Mouse (Mus musculus) cerebellum, postnatal 36 days (tissue): ENCODE measurements around the gene Sgo2a.
"Not testable (repeated sequence)": the region's sequence is repeated elsewhere in the genome, so short reads cannot be mapped to it uniquely, and the experiment has no call there.

Experiments used
- DNase-seq, 2 experiments: peaks; one replicate each; pipeline ENCODE4 v3.0.0; 2021 to 2022; ENCODE audit warnings: mixed read lengths in 2 of 2

Gene Sgo2a

DNA sequence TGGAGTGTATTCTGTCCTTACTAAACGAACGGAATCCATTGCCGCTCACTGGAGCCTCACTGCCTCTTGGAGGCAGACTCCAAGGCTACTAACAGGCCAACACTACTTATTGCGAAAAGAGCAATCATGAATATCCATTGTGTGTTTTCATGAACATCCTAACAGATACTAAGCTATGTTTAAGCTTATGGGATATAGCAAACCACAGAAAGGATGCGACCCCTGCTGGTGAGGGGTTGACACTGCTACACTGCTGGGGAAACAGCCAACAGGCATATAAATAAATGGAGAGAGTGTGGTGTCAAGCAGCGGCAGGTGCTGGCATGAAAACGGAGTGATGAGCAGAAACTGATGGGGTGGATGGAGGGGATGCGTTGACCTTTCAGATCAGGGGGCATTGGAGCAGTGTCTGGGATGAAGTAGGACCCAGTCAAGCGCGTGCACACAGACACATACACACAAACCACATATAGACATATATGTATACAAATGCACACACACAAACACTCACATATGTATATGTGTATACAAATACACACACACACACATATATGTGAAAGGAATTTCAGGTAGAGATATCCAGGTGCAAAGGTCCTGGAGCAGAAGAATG lies 35.5 kb downstream of the Sgo2a start:
- DNase-seq, result peak; percentile 53

DNA sequence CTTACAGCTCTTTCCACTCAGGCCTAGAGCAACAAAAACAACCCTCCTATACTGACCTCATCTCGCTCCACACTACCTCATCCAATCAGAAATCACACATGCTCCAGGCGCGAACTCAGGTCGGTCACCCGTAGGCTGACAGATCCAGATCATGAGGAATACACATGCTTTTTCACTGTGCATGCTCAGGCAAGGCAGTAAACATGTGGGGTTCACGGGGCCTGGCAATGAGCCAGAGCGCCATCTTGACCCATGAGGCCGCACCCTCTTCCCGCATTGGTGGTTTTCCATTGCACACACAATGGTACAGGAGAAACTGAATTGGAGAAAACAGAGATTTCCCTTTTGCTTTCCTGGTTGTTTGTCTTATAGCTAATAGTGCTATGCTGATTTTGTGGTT lies 41.5 kb downstream of the Sgo2a start:
- DNase-seq, result not testable (repeated sequence)

DNA sequence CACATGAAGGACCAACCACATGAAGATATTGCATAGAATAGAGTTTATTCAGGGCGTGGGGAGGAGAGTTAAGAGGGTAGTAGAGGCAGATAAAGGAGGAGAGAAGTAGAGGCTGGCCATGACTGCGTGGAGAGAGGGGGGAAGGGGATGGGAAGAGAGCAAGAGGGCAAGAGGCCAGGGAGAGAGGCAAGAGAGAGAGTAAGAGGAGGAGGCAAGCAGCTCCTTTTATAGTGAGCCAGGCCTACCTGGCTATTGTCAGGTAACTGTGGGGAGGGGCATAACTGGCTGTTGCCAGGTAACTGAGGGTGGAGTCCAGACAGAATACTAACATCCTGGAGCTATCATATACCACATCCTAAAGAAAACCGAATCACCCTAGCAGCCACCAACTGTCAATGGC lies 49.3 kb downstream of the Sgo2a start:
- no peak for DNase-seq

DNA sequence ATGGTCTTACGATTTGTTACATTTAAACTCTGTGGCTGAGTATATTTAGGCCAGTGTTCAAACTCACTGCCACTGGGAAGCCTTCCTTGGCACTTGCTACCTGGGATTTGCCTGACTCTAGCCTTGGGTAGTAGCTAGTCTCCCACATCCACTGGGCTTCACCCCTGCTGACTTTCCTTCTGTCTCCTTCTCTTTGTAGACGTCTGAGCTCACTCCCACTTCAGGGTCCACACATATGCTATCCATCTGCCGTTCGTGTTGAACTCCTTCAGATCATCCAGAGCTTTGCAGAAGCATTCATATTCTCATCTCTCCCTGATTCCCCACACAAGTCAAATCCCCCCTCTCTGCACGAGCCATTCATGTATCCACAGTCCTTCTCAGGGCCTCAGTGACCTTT lies 49.8 kb downstream of the Sgo2a start:
- DNase-seq, result peak; percentile 76 to 84

DNA sequence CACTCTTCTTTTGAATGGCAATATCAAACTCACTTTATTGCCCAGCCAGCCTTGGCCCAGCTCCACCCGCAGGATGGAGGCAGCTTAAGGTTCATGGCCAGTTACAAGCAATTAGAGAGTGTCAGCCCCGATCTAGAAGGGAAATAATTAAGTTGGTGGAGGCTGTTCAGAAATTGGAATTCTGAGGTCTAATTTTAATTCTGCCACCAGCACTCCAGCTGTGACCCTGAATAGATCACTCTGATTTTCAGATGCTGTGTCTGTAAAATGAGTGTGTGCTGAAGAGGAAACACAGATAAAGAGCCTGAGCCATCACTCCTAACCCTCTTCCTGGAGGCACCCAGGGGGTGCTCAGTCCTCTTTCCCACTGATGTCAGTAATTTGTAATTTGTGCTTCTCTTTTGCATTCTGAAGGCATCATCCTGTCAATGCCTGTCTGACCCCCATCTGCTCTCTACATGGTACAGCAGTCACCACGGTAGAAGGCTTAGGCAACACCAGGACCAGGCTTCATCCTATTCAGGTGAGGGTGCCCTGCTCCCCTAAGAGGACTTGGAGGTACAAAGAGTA lies 51.0 kb downstream of the Sgo2a start:
- no peak for DNase-seq

DNA sequence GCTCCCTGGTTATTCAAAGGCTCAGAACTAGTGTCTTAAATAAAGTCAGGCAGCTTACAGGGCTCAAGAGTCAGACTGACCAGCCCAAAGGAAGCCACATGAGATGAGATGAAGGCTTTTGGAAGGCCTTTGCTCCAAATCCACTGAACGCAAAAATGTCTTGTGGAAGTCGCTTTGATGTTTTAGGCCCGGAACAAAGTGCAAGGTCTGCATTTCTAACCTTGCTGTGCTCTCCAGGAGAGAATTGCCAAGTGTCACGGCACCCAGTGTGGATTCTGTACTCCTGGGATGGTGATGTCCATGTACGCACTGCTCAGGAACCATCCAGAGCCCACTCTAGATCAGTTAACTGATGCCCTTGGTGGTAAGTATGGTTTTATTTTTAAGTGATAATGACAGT lies 53.4 kb downstream of the Sgo2a start:
- DNase-seq, result no peak

DNA sequence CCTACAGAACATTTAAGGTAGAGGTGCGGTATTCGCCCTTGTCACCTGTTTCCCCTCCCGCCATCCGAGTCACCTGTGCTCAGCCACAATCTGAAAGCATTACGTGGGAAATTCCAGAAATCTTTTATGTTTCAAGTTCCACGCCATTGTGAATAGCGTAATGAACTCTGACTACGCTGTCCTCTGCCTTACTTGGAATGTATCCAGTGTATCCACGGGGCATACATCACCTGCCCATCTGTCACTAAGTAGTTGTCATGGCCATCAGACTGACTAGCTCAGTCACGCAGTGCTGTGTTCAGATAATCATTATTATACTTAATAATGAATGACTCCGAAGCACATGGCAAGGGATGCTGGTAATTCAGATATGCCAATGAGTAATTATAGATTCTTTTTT lies 59.8 kb downstream of the Sgo2a start:
- DNase-seq, result peak; percentile 25 to 40

DNA sequence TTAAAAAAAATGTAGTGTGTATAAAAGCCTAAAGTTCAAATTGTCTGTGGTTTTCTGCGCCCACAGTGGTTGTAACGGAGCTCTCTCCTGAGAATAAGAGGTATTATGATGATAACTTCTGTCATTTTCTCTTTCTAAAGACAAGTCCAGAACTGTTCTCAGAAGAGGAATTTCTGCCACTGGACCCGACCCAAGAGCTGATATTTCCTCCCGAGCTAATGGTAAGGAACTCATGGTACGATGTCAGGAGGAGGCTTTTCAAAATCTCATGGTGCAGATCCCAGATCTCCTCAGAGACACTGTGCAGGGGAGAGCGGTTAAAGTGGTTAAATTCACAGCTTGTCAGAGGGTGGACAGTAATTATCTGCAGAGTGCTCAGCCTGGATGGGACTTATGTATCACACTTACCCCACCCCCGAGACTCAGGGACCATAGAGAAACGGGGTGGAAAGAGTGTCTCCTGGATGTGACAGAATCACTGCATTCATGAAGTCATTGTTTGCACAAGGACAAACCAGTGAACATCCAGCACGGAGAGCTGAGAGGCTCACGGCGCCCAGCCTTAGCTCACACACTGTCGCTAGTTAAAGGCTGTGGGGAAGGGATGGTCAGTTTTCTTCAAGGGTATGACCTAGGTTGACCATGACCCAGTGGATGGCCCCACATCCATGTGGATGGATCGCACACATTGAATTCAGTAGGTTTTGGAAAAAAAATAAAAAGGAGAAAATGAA lies 60.5 kb downstream of the Sgo2a start:
- no peak for DNase-seq

DNA sequence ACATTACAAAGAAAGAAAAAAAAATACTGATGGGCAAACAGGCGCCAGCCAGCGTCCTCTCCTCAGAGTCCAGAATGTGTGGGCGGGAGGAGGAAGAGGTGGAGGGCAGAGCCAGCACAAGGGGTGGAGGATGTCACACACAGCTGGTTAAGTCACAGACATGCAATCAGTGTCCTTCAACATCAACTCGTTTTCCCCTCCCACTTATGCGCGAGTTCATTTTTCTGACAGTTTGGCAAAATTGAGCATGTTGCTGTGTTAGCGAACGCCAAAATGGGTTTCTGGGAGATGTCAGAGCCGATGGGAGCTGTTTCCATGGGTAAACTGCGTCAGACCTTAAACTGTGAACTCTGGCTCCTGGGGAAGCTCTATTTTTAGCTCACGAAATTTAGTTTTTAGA lies 61.2 kb downstream of the Sgo2a start:
- no peak for DNase-seq

DNA sequence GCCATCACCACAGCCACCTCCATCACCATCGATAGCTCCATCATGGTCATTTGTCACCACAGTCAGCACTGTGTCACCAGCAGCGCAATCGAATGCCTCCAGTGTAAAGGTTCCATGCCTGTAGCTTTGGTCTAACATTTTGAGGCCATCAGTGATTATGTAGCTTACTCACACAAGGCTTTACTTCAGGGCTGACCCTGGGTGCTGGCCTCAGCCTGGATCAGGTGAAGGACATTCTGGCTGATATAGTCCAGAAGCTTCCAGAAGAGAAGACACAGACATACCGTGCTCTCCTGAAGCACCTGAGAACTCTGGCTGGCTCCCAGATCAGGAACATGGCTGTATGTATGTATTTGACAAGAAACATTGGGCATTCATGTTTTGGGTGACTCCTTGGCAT lies 63.1 kb downstream of the Sgo2a start:
- DNase-seq, result no peak

DNA sequence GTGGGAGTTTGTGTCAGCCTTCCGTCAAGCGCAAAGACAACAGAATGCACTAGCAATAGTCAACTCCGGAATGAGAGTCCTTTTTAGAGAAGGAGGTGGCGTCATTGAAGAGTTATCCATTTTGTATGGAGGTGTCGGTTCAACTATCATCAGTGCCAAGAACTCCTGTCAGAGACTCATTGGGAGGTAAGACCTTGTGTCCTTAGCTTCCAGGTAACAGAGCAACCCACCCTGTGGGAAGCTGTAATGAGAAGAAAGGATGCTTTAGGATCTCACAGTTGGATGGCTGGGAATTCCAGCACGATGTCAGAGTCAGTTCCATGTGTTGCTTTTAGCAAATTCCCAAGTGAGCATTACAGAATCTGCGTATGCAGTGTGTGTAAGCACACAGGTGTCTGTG lies 66.4 kb downstream of the Sgo2a start:
- no peak for DNase-seq

DNA sequence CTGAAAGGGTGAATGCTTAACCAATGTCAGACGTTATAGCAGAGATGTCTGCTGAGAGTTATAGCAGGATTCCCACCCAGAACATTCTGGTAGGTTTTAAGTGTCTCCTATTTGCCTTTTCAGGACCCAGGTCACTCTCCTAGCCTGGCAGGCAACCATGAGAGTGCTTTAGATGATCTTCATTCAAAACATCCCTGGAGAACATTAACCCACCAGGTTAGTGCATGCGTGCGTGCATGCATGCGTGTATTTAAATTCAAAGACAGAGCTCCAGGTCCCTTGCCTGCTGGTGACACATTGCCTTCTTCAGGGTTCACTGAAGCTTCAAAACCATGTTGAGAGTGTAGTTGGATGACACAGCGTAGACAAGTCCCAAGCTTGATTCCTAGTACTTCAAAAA lies 69.4 kb downstream of the Sgo2a start:
- no peak for DNase-seq

DNA sequence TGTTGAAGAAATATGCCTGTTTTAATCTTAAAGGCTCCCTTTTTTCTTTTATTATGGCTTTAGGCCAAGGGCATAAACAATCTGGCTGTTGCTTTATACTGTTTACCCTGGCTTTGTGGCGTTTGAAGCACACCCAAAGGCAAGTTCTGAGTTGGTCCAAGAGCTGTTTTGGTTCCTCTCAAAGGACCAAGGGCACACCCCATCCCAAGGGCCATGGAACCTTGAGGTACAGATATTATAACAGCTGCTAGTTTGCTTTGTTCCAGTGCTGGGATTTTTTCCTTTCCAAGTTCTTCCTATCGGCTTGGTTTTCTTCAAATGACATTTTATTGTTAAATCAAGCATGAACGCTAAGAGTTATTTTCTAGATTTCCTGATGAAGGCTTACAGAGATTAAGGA lies 69.8 kb downstream of the Sgo2a start:
- DNase-seq, result no peak

DNA sequence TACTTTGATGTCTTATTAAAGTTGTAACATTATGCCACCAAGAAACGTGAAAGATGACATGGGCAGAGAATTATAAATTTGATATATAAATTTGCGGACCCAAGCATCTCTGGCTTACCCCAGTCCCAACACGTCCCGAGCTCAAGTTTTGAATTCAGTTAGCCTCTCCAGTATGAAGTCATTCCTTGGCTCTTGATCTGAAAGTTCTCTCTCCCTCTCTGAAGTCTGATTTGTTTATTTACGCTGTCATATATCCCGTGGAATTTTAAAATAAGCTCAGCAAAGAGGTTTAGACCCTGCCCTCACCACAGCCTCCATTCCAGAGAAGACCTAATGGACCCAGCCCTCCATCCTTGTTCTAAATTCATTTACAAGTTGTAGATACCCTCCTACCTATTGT lies 73.4 kb downstream of the Sgo2a start:
- no peak for DNase-seq

DNA sequence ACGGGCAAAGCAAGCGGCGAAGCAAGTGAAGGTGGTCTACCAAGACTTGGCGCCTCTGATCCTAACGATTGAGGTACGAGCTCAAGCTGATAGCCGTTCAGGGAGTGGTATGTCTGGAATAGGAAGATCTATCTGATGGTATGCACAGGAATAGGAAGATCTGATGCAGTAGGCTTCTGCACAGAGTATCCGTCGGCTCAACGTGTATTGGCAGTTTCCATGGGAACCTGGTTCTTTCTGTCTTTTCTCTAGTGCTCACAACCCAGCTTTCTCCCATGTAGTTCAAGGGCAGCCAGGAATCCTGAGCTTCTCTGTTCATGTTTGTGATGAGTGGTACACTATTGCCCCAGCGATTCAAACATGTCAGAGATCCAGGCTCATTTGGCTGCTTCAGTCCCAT lies 74.3 kb downstream of the Sgo2a start:
- no peak for DNase-seq

DNA sequence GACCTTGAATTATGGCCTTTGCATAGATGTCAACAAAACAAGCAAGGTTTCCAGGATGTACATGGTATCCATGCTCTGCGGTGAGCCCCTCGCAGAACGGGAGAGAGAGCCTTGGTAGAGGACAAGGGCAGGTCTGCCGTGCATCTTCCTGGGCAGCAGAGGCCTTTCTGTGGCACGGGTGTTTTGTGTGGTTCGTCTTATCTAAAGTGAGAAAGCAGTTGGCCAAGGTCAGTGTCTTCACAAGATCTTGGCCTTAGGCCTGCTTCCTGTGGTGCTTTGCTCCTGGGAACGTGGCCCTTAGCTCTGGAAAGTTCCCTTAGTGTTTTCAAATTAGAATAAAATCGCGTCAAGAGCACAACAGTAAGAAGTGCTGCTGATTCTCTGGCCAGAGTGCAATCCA lies 75.2 kb downstream of the Sgo2a start:
- DNase-seq, result no peak

DNA sequence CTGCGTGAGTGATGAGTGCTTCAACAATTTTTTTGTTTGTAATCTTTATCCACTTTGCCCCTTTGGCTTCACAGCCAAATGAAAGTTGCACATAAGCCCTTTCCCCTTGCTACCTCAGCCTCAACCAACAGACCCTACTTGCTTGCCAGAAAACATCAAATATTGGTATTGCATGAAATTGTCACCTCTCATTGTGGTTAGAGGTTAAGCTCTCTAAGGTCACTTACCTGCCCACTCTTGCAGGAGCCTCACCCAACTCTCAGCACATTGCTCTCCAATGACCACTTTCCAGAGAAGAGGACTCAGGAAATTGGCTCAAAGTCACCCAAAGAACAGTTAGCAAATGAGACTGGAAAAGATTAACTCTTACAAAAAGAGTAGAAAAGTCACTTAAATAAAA lies 75.7 kb downstream of the Sgo2a start:
- DNase-seq, result no peak

DNA sequence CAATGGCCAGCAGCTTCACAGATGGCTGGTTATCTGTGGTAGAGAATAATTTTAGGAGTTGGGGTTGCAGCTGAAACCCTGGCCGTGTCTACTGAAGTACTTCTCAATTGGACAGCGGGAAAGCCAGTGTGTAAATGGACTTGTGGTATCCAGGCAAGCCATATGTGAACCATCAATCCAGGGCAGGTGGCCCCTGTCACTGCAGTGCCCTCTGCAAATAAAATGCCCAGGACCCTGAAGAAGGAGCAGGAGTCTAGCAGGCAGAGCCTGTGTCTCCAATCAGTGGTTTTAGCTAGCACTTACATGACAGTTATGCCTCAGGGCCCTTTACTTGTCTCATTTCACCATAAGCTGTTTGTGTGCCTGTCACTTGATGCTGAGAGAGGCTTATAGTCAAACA lies 76.6 kb downstream of the Sgo2a start:
- DNase-seq, result no peak

DNA sequence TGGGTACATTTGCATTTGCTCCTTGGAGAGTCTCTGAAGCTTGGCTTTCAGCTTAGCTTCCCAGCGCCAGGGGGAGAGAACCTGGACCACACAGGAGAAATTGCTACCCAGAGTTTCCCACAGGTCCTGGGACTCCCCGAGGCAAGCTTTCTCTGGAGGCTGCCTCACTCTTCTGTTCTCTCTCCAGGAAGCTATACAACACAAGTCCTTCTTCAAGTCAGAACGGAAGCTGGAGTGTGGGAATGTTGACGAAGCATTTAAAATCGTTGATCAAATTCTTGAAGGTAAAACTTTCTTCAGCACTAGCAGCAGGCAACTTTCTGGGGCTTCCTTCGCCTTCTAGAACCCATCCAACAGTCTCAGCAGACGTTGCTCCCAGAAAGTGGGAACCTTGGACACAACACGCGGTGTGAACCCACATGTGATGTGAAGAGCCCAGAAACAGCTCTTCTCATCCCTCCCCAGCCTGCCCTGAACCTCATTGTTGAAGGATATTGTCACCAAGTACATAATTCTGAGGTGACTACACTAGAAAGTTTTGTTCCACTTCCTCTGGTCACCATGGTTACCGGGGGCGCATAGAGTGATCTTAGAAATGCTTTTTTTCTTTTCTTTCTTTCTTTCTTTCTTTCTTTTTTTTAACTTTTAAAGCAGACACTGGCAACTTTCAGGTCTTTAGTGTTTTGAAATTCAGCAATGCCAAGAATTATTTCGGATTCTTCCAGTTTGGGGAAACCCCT lies 77.4 kb downstream of the Sgo2a start:
- DNase-seq, result no peak

DNA sequence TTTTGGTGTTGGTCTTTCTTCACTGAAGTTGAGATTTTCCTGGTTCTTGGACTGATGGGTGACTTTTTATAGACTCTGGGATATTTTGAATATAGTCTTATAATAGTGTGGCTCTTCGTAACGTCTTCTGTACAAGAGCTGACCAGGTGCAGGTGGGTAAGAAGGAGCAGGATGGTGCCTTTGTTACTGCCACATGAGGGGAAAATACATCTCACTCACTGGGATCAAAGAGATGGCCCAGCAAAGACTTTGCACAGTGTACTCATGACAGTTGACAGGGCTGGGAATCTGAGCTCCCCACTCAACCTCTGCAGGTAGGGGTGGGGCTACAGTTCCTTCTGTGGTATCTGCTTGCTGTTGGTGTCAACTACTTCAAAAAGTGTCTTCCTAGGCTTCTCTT lies 78.5 kb downstream of the Sgo2a start:
- no peak for DNase-seq
